Mouse (Mus musculus): ENCODE measurements around the gene Kif2a.
"Not testable (repeated sequence)": the region's sequence is repeated elsewhere in the genome, so short reads cannot be mapped to it uniquely, and the experiment has no call there.

Gene Kif2a

GRCm38 (mm10) chr13:106936256-106937137 lies 85.4 kb downstream of the Kif2a start, which contains the start of gene Ipo11:
Gene Ipo11 (minus strand): TSS chr13:106936958.
- DNase-seq (ENCODE audit: low read depth, low spot score), result peak; percentile 96

- DNase-seq (ENCODE audit: low read depth, low spot score), result no peak
These were observed 86.1 kb downstream of the Kif2a start for GRCm38 (mm10) chr13:106935871-106936255.

DNA sequence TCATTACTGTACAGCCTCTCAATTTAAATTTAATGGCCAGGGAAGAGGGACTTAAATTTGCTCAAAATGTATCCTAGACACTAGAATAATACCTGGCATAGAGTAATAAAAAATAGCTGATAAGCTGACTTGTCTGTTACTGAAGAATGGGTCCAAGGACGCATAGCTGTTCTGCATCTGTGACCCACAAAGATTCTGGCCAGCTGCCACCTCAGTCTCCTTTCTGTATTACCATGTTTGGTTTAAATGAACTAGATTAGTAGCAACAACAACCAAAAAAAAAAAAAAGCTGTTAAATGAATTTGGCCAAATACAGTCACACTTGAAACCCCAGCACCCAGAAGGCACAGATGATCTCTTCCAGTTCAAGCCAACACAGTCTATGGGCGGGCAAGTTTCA lies 92.7 kb downstream of the Kif2a start:
- no peak for DNase-seq (ENCODE audit: low read depth, low spot score)

GRCm38 (mm10) chr13:106928296-106928695 lies 93.6 kb downstream of the Kif2a start:
- no peak for DNase-seq (ENCODE audit: low read depth, low spot score)

GRCm38 (mm10) chr13:106925921-106926320 lies 96.0 kb downstream of the Kif2a start:
- not testable (repeated sequence) for DNase-seq (ENCODE audit: low read depth, low spot score)

- DNase-seq (ENCODE audit: low read depth, low spot score), result peak; percentile 46
These were observed 103.4 kb downstream of the Kif2a start for GRCm38 (mm10) chr13:106918322-106919050.

DNA sequence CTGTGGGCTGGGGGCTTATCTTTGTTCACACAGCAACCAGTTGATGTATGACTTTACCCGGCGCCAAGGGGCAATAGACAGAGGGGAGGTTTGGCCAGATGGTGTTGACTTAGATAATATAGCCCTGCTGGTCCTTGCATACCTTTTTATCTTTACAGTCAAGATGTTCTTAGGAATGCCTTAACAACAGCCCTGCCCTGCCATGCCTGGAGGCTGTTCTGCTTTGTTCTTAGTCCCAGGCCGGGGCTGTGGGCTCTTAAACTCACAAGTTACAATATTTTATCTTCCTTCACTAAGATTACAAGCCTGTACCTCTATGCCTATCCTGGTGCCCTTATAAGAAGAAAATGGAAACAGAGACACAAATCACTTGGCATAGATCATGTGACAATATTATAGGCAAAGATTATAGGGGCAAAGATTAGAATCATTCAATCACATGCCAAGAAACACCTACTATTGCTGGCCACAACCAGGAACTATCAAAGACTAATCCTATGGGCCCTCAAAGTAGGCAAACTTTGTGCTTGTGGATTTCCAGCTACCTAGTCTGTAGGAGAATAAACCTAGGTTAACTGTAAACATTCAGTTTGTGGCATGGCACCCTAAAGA lies 108.7 kb downstream of the Kif2a start:
- DNase-seq (ENCODE audit: low read depth, low spot score), result no peak

- no peak for DNase-seq (ENCODE audit: low read depth, low spot score)
These were observed 111.8 kb downstream of the Kif2a start for GRCm38 (mm10) chr13:106910096-106910495.

All from mesoderm, embryonic 11.5 days (tissue).